Mouse (Mus musculus): ENCODE results near the gene Slc7a15. TPM values are rescaled to one million over a fixed set of nuclear protein-coding genes. Genes with fewer than 3 reads are reported as not detected.

Gene Slc7a15
- polyA plus RNA-seq, 1 experiment from 2014 or later: not detected

DNA sequence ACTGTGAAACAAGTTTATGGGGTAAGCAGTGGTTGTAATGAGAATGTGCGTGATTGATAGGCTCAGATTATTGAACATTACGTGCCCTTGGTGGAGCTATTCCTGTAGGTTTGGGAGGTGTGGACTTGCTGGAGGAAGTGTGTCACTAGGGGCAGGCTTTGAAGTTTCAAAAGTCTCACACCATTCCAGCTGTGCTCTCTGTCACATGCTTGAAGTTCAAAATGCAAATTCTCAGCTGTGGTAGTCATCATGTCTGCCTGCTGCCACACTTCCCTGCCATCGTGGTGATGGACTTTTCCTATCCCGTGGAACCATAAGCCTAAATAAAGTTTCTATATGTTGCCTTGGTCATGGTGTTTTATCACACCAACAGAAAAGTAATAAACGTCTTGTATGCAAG lies 71.1 kb downstream of the Slc7a15 start:
- H3K9ac ChIP-seq: no peak overlapping the region
- no peaks in the 10 kb centered on the region for H3K27me3 ChIP-seq
- no peaks in the 10 kb centered on the region for H3K4me1 ChIP-seq
- WGBS: 80% methylated on average over 5 of the region's 5 CpGs
- no peak overlapping the region for H3K4me2 ChIP-seq (replicated peaks)
- no peak overlapping the region for H3K4me3 ChIP-seq (replicated peaks)
- no peaks in the 10 kb centered on the region for H3K9me3 ChIP-seq (replicated peaks)
- H3K27ac ChIP-seq (replicated peaks): no peak overlapping the region
- no peak for ATAC-seq (ENCODE audit: insufficient number of reproducible peaks, low FRiP score, low TSS enrichment, low read depth)
- no peaks in the 10 kb centered on the region for H3K36me3 ChIP-seq

DNA sequence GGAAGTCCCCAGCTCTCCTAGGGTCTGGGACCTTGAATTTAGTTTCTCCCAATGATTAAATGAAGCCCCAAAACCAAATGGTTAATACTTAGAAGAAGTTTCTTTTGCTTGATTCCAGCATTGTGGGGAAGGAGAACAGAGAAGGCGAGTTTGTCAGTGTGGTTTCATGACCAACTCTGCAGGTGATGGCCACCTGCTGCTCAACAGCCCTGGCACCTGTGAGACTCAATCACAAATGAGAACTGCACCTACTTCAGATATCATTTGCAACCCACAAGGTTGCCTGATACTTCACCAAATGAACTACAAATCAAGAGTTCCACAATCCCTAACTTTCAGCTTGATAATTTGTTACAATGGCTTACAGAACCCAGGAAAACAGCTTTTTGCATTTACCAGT lies 71.7 kb downstream of the Slc7a15 start:
- Histone ChIP-seq H3K27me3 (no peaks in the 10 kb centered on the region), H3K4me2 (replicated peaks) (no peak overlapping the region), H3K36me3 (no peaks in the 10 kb centered on the region), H3K9ac (no peak overlapping the region), H3K4me3 (replicated peaks) (no peak overlapping the region), H3K9me3 (replicated peaks) (no peaks in the 10 kb centered on the region), H3K4me1 (no peaks in the 10 kb centered on the region), H3K27ac (replicated peaks) (no peak overlapping the region)
- ATAC-seq (ENCODE audit: insufficient number of reproducible peaks, low FRiP score, low TSS enrichment, low read depth): no peak
- WGBS: 76% methylated on average over 1 of the region's 1 CpGs

DNA sequence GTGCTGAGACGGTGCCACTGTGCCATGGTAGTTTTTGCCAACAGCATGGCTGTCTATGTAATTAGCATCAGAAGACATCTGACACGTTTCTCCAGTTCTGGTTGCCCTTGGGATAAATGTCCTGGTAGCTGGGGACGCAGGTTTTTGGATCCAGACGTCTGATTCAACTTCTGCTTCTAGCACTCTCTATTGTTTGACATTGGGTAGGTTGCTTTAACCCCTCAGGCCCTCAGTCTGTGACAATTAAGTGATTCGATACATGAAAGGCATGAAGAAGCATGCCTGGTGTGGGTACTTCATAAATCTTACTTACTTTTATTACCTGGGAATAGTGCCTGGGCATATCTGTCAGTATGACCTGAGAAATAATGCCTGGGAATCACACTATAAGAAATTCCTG lies 74.8 kb downstream of the Slc7a15 start:
- H3K4me3 ChIP-seq (replicated peaks): no peak overlapping the region
- ATAC-seq (ENCODE audit: insufficient number of reproducible peaks, low FRiP score, low TSS enrichment, low read depth): no peak
- H3K4me1 ChIP-seq: peaks cover 7% of the 10 kb centered on the region; the same call in 1 of the 2 replicates
- no peaks in the 10 kb centered on the region for H3K9me3 ChIP-seq (replicated peaks)
- no peak overlapping the region for H3K4me2 ChIP-seq (replicated peaks)
- H3K27ac ChIP-seq (replicated peaks): no peak overlapping the region
- H3K36me3 ChIP-seq: no peaks in the 10 kb centered on the region
- H3K9ac ChIP-seq: no peak overlapping the region
- 39% methylated on average over 5 of the region's 5 CpGs for WGBS
- no peaks in the 10 kb centered on the region for H3K27me3 ChIP-seq

GRCm38 (mm10) chr12:8522711-8523110 lies 76.2 kb downstream of the Slc7a15 start:
- peaks cover 7% of the 10 kb centered on the region; the same call in 1 of the 2 replicates for H3K4me1 ChIP-seq
- WGBS: 58% methylated on average over 2 of the region's 2 CpGs
- no peaks in the 10 kb centered on the region for H3K9me3 ChIP-seq (replicated peaks)
- no peak overlapping the region for H3K27ac ChIP-seq (replicated peaks)
- no peak overlapping the region for H3K4me3 ChIP-seq (replicated peaks)
- H3K27me3 ChIP-seq: no peaks in the 10 kb centered on the region
- ATAC-seq (ENCODE audit: insufficient number of reproducible peaks, low FRiP score, low TSS enrichment, low read depth): no peak
- H3K36me3 ChIP-seq: no peaks in the 10 kb centered on the region
- no peak overlapping the region for H3K4me2 ChIP-seq (replicated peaks)
- no peak overlapping the region for H3K9ac ChIP-seq

DNA sequence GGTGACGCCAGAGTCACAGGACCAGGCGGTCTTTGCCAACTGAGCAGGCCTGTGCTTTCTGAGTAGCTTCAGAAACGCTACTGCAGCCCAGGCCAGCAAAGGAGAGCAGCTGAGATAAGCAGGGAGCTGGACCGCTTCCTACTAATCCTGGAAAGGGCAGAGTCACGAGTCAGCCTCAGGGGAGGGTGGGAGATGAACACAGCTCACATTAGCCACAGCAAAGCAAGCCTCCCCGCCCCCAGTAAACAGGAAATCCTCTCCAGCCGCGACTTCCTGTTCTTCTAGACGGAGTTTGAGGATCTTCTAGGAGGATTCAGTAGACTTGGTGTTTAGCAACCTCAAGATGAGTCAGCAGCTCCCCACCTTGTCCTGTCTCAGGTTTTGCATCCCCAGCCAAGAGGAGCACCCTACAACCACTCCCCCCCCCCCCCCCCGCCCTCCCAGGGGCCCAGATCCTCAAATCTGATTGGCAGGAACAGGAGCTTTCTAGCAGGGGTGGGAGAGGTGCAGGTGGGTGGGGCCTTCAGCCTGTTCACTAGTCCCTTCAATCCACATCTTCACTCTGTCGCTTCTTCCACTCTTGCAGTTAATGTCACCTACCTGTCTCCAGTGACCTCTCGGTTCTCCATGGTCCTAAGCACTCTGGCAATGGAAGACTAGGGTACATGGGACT lies 77.4 kb downstream of the Slc7a15 start:
- Histone ChIP-seq H3K9me3 (replicated peaks) (no peaks in the 10 kb centered on the region), H3K4me2 (replicated peaks) (no peak overlapping the region), H3K27ac (replicated peaks) (0 out of 2 replicates have a peak overlapping the region, but pooled peaks have one; percentile 17), H3K27me3 (no peaks in the 10 kb centered on the region), H3K9ac (no peak overlapping the region), H3K4me1 (peaks cover 7% of the 10 kb centered on the region; the same call in 1 of the 2 replicates), H3K4me3 (replicated peaks) (no peak overlapping the region), H3K36me3 (no peaks in the 10 kb centered on the region)
- peak; percentile 40; the same call in 1 of the 2 replicates for ATAC-seq (ENCODE audit: insufficient number of reproducible peaks, low FRiP score, low TSS enrichment, low read depth)
- 38% methylated on average over 12 of the region's 12 CpGs for WGBS

DNA sequence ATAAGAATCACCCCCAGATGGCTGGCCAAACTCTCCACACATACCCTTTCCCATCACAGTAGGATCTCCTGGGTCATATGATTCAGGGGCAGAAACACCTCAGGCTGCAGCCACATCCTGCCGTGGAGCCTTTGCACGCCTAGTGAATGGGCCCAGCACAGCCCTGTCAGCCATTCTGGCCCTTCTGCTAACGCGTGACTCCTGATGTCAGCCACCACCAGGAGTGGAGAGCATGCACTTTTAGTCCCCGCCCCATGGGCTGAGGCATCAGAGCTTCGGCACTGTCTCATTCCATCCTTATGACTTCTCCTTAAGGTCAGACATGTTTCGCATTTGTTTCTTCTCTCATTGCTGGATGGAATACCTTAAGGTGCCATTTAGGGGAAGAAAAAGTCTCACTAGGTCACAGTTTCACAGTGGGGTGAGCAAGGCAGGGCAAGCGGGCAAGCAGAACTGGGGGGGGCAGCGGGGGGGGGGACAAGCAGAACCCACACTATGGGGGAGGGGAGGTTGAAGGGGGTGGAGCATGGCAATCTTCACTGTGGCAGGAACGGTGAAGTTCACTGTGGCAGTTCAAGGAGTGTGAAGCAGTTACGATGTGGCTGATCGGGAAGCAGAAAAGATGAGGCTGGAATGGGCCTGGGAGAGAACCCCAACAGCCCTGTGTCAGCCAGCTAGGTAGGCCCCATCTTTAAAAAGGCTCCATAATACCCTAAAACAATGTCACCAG lies 79.3 kb downstream of the Slc7a15 start:
- no peak for ATAC-seq (ENCODE audit: insufficient number of reproducible peaks, low FRiP score, low TSS enrichment, low read depth)
- H3K9ac ChIP-seq: no peak overlapping the region
- H3K27ac ChIP-seq (replicated peaks): no peak overlapping the region
- no peak overlapping the region for H3K4me2 ChIP-seq (replicated peaks)
- WGBS: 57% methylated on average over 12 of the region's 12 CpGs
- no peaks in the 10 kb centered on the region for H3K36me3 ChIP-seq
- no peaks in the 10 kb centered on the region for H3K27me3 ChIP-seq
- H3K4me3 ChIP-seq (replicated peaks): no peak overlapping the region
- H3K9me3 ChIP-seq (replicated peaks): no peaks in the 10 kb centered on the region
- H3K4me1 ChIP-seq: peaks cover 7% of the 10 kb centered on the region; the same call in 1 of the 2 replicates

DNA sequence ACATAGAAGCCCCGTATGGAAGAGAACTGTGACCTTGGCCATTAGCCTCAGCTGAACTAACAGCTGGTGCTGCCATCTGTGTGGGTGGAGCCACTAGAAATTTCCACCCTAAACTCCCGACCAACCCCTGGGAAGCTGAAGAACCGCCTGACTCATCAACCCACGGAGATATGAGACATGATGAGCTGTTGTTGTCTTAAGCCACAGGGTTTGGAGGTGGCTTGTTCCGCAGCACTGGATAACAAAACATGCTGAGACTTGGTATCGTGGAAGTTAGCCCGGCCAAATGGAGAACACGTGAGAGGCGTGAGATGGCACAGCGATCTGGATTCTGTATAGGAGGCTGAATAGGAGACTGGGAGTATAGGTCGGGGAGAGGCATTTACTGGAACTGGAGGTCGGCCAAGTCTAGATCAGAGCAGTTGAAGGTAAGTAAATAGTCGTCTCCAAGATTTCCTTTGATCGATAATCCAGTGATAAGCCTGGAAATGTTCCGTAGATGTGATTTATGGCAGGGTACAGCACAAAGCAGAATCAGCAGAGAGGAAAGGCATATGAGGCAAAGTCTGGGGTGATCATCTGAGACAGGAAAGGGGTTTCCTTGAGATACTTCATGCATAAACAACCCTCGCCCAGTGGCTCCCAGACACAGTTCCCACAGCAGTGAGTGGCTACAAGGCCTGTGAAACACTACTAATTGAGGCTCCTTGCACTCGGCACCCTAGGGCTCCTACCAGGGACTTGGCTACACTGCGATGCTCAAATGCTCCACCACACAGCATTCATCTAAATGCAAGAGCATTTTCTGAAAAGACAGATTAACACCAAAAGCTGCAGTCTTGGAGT lies 87.6 kb downstream of the Slc7a15 start:
- Histone ChIP-seq H3K4me1 (0 out of 2 replicates have a peak, but pooled peaks cover 5% of the 10 kb centered on the region), H3K4me3 (replicated peaks) (no peak overlapping the region), H3K9ac (no peak overlapping the region), H3K27me3 (no peaks in the 10 kb centered on the region), H3K9me3 (replicated peaks) (no peaks in the 10 kb centered on the region), H3K27ac (replicated peaks) (no peak overlapping the region), H3K4me2 (replicated peaks) (no peak overlapping the region), H3K36me3 (no peaks in the 10 kb centered on the region)
- peak; percentile 57; the same call in 1 of the 2 replicates for ATAC-seq (ENCODE audit: insufficient number of reproducible peaks, low FRiP score, low TSS enrichment, low read depth)
- 60% methylated on average over 18 of the region's 18 CpGs for WGBS

- no peak overlapping the region for H3K27ac ChIP-seq (replicated peaks)
- no peak overlapping the region for H3K9ac ChIP-seq
- 47% methylated on average over 6 of the region's 6 CpGs for WGBS
- H3K4me2 ChIP-seq (replicated peaks): no peak overlapping the region
- 0 out of 2 replicates have a peak, but pooled peaks cover 5% of the 10 kb centered on the region for H3K4me1 ChIP-seq
- no peaks in the 10 kb centered on the region for H3K36me3 ChIP-seq
- H3K4me3 ChIP-seq (replicated peaks): no peak overlapping the region
- no peaks in the 10 kb centered on the region for H3K27me3 ChIP-seq
- H3K9me3 ChIP-seq (replicated peaks): no peaks in the 10 kb centered on the region
- no peak for ATAC-seq (ENCODE audit: insufficient number of reproducible peaks, low FRiP score, low TSS enrichment, low read depth)
Measured at GRCm38 (mm10) chr12:8510317-8510988, 88.4 kb downstream of the Slc7a15 start.

DNA sequence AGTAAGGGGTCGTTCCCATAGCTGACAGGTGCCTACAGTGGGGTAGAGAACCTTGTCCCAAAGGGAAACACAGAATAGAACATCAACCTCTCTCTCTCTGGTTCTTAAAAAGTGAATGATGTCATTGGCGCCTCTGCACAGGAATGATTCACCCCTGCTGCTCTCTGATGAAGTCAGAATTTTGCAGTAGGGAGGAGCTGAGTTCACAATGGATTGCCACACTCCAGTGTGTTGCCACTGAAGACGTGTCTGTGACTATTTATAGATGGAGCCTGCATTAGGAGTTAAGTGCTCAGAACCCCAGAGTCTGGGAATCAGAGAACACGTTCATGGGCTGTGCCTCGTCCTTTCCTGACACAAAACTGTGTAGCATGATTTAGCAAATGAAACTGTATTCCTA lies 89.2 kb downstream of the Slc7a15 start:
- Histone ChIP-seq H3K9ac (no peak overlapping the region), H3K4me3 (replicated peaks) (no peak overlapping the region), H3K27me3 (no peaks in the 10 kb centered on the region), H3K4me1 (0 out of 2 replicates have a peak, but pooled peaks cover 5% of the 10 kb centered on the region), H3K9me3 (replicated peaks) (no peaks in the 10 kb centered on the region), H3K36me3 (no peaks in the 10 kb centered on the region), H3K27ac (replicated peaks) (no peak overlapping the region), H3K4me2 (replicated peaks) (no peak overlapping the region)
- no peak for ATAC-seq (ENCODE audit: insufficient number of reproducible peaks, low FRiP score, low TSS enrichment, low read depth)
- 57% methylated on average over 5 of the region's 5 CpGs for WGBS

- H3K4me2 ChIP-seq (replicated peaks): no peak overlapping the region
- H3K36me3 ChIP-seq: no peaks in the 10 kb centered on the region
- no peak overlapping the region for H3K4me3 ChIP-seq (replicated peaks)
- no peaks in the 10 kb centered on the region for H3K9me3 ChIP-seq (replicated peaks)
- WGBS: 65% methylated on average over 9 of the region's 9 CpGs
- H3K27me3 ChIP-seq: no peaks in the 10 kb centered on the region
- H3K4me1 ChIP-seq: 0 out of 2 replicates have a peak, but pooled peaks cover 5% of the 10 kb centered on the region
- no peak overlapping the region for H3K9ac ChIP-seq
- no peak overlapping the region for H3K27ac ChIP-seq (replicated peaks)
- ATAC-seq (ENCODE audit: insufficient number of reproducible peaks, low FRiP score, low TSS enrichment, low read depth): no peak
Measured at GRCm38 (mm10) chr12:8506954-8507707, 91.7 kb downstream of the Slc7a15 start.
